Mouse (Mus musculus) cerebellum, adult 2 months (tissue): ENCODE measurements at regions not wholly inside any gene's neighbourhood (a gene's known extent, or its start where the extent isn't known, plus 50 kb on each side); places are given as distances from the start of the nearest gene placed in this dataset.

ENCODE experiments used
- CTCF ChIP-seq: fragments of 200-500 bp; IDR thresholded peaks from 2 replicates; pipeline ENCODE4 v1.5.1; 2011; ENCODE audit warnings: low read depth, mild to moderate bottlenecking, control low read depth, low read length, moderate library complexity, borderline replicate concordance; ENCODE audit not compliant: insufficient read depth
- POLR2A ChIP-seq: fragments of 200-500 bp; IDR thresholded peaks from 2 replicates; pipeline ENCODE4 v1.6.1; 2011; ENCODE audit warnings: low read length, control low read depth, borderline replicate concordance; ENCODE audit not compliant: insufficient read depth

DNA sequence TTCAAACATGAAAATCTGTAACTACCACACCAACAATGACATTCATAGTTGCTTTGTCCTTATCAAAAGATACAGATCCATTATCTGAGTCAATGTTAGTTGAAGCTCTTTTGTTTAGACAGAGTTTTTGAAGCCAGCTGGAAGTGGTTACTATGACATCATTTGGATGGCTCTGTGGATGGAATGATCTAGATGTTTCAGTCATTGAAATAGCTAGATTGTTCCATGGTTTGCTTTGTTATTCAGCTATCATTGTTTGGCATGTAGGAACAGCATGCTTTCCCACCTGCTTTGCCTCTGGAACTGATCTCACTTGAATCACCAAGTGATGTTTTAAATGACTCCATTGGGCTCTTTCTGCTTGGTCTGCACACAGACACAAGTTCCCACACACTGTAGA is 144.2 kb upstream of the Marcks start:
- TF ChIP-seq CTCF (no peak), POLR2A (no peak)
